Mouse (Mus musculus) liver, embryonic 15.5 days (tissue): ENCODE data around the gene Iqschfp. TPM values are rescaled to one million over a fixed set of nuclear protein-coding genes. Genes with fewer than 3 reads are reported as not detected.

Experiments used
- ATAC-seq: fragments of 200-750 bp; cut with Nextera tagmentation; 2 replicates; pipeline ENCODE4 v1.8.0; 2017; ENCODE audit warnings: moderate number of reproducible peaks, mild to moderate bottlenecking, moderate library complexity; ENCODE audit not compliant: insufficient read depth
- H3K27ac ChIP-seq: fragments of 300-500 bp; sonication (generic); replicated peaks from 2 replicates; pipeline ENCODE4 v1.5.1; 2015; ENCODE audit warnings: mild to moderate bottlenecking, inconsistent platforms
- H3K27me3 ChIP-seq: fragments of 300-500 bp; sonication (generic); 2 replicates; pipeline ENCODE4 v1.6.1; 2015; ENCODE audit warnings: mild to moderate bottlenecking, inconsistent platforms
- H3K36me3 ChIP-seq: fragments of 300-500 bp; sonication (generic); replicated peaks from 2 replicates; pipeline ENCODE4 v1.6.1; 2015; ENCODE audit warnings: moderate library complexity, mild to moderate bottlenecking, inconsistent platforms
- H3K4me1 ChIP-seq: fragments of 300-500 bp; sonication (generic); replicated peaks from 2 replicates; pipeline ENCODE4 v1.6.1; 2015; ENCODE audit warnings: inconsistent platforms
- H3K4me2 ChIP-seq: fragments of 300-500 bp; sonication (generic); 2 replicates; pipeline ENCODE4 v1.6.1; 2015; ENCODE audit warnings: moderate library complexity, mild to moderate bottlenecking, inconsistent platforms
- H3K4me3 ChIP-seq: fragments of 300-500 bp; sonication (generic); replicated peaks from 2 replicates; pipeline ENCODE4 v1.5.1; 2015; ENCODE audit warnings: mild to moderate bottlenecking, inconsistent platforms
- H3K9ac ChIP-seq: fragments of 300-500 bp; sonication (generic); 2 replicates; pipeline ENCODE4 v1.6.1; 2015; ENCODE audit warnings: moderate library complexity, mild to moderate bottlenecking, inconsistent platforms
- H3K9me3 ChIP-seq: fragments of 300-500 bp; sonication (generic); replicated peaks from 2 replicates; pipeline ENCODE4 v1.6.1; 2016; ENCODE audit warnings: inconsistent platforms
- WGBS: fragments of 180-500 bp; shearing (Covaris S2); methylation state at CpG from one replicate; pipeline ENCODE4 v1.1.7; 2015; ENCODE audit warnings: mixed read lengths; ENCODE audit not compliant: insufficient replicate concordance; 5-methylcytosine and 5-hydroxymethylcytosine counted together
- polyA plus RNA-seq: library from polyadenylated mRNA; unstranded; fragments of >200 nt; fragmentation: Nextera tagmentation; extraction: Ambion mirVana; gene quantifications from 2 replicates; pipeline ENCODE4 v1.2.1, GENCODE M21; 2015

Iqschfp gene
- polyA plus RNA-seq, 1 experiment from 2014 or later, result not detected

GRCm38 (mm10) chr3:68296752-68297151, 404.7 kb downstream of the Iqschfp start:
- Histone ChIP-seq H3K9me3 (no peaks in the 10 kb centered on the region), H3K4me3 (no peak overlapping the region), H3K36me3 (no peaks in the 10 kb centered on the region), H3K27me3 (no peaks in the 10 kb centered on the region), H3K27ac (no peak overlapping the region), H3K9ac (no peak overlapping the region), H3K4me1 (no peaks in the 10 kb centered on the region), H3K4me2 (no peak overlapping the region)
- WGBS, result 72% methylated on average over 7 of the region's 7 CpGs
- ATAC-seq, result no peak

- Histone ChIP-seq H3K9me3 (no peaks in the 10 kb centered on the region), H3K27ac (no peak overlapping the region), H3K36me3 (no peaks in the 10 kb centered on the region), H3K9ac (no peak overlapping the region), H3K4me3 (no peak overlapping the region), H3K4me2 (no peak overlapping the region), H3K4me1 (no peaks in the 10 kb centered on the region), H3K27me3 (no peaks in the 10 kb centered on the region)
- WGBS, result 9% methylated on average over 1 of the region's 1 CpGs
- no peak for ATAC-seq
Observed at GRCm38 (mm10) chr3:68305647-68306046, 413.6 kb downstream of the Iqschfp start.

- Histone ChIP-seq H3K27ac (no peak overlapping the region), H3K9ac (no peak overlapping the region), H3K36me3 (no peaks in the 10 kb centered on the region), H3K27me3 (no peaks in the 10 kb centered on the region), H3K9me3 (no peaks in the 10 kb centered on the region), H3K4me2 (no peak overlapping the region), H3K4me3 (no peak overlapping the region), H3K4me1 (no peaks in the 10 kb centered on the region)
- ATAC-seq, result no peak
- 42% methylated on average over 4 of the region's 4 CpGs for WGBS
Observed at GRCm38 (mm10) chr3:68306726-68307125, 414.7 kb downstream of the Iqschfp start.

- Histone ChIP-seq H3K36me3 (no peaks in the 10 kb centered on the region), H3K4me1 (no peaks in the 10 kb centered on the region), H3K27me3 (no peaks in the 10 kb centered on the region), H3K9me3 (no peaks in the 10 kb centered on the region), H3K27ac (no peak overlapping the region), H3K4me2 (no peak overlapping the region), H3K4me3 (no peak overlapping the region), H3K9ac (no peak overlapping the region)
- WGBS, result 62% methylated on average over 6 of the region's 6 CpGs
- no peak for ATAC-seq
Observed at GRCm38 (mm10) chr3:68325575-68325974, 433.5 kb downstream of the Iqschfp start.

GRCm38 (mm10) chr3:68332515-68332914, 440.5 kb downstream of the Iqschfp start:
- Histone ChIP-seq H3K4me2 (no peak overlapping the region), H3K36me3 (no peaks in the 10 kb centered on the region)
- ATAC-seq, result no peak

GRCm38 (mm10) chr3:68335501-68335900, 443.5 kb downstream of the Iqschfp start:
- WGBS, result 61% methylated on average over 4 of the region's 4 CpGs
- no peak for ATAC-seq

More at GRCm38 (mm10) chr3:68332515-68332914, 440.5 kb downstream of the Iqschfp start:
- Histone ChIP-seq H3K4me1 (no peaks in the 10 kb centered on the region), H3K4me3 (no peak overlapping the region), H3K27me3 (no peaks in the 10 kb centered on the region), H3K9me3 (no peaks in the 10 kb centered on the region), H3K27ac (no peak overlapping the region), H3K9ac (no peak overlapping the region)
- 42% methylated on average over 2 of the region's 2 CpGs for WGBS

GRCm38 (mm10) chr3:68350624-68351023, 458.6 kb downstream of the Iqschfp start:
- no peak overlapping the region for H3K4me2 ChIP-seq
- H3K9ac ChIP-seq, result no peak overlapping the region
- H3K27ac ChIP-seq, result no peak overlapping the region
- no peaks in the 10 kb centered on the region for H3K4me1 ChIP-seq
- no peak overlapping the region for H3K4me3 ChIP-seq
- no peaks in the 10 kb centered on the region for H3K27me3 ChIP-seq
- no peaks in the 10 kb centered on the region for H3K9me3 ChIP-seq
- 67% methylated on average over 6 of the region's 6 CpGs for WGBS
- no peak for ATAC-seq
- H3K36me3 ChIP-seq, result no peaks in the 10 kb centered on the region

More at GRCm38 (mm10) chr3:68335501-68335900, 443.5 kb downstream of the Iqschfp start:
- Histone ChIP-seq H3K27ac (no peak overlapping the region), H3K9me3 (no peaks in the 10 kb centered on the region), H3K4me3 (no peak overlapping the region), H3K4me2 (no peak overlapping the region), H3K27me3 (no peaks in the 10 kb centered on the region), H3K36me3 (no peaks in the 10 kb centered on the region), H3K9ac (no peak overlapping the region), H3K4me1 (no peaks in the 10 kb centered on the region)

- Histone ChIP-seq H3K9ac (no peak overlapping the region), H3K27me3 (no peaks in the 10 kb centered on the region), H3K36me3 (no peaks in the 10 kb centered on the region), H3K4me2 (no peak overlapping the region), H3K9me3 (no peaks in the 10 kb centered on the region), H3K27ac (no peak overlapping the region), H3K4me1 (no peaks in the 10 kb centered on the region), H3K4me3 (no peak overlapping the region)
- no peak for ATAC-seq
- WGBS, result 41% methylated on average over 3 of the region's 3 CpGs
Observed at GRCm38 (mm10) chr3:68351461-68351860, 459.4 kb downstream of the Iqschfp start.

GRCm38 (mm10) chr3:68352961-68353360, 460.9 kb downstream of the Iqschfp start:
- Histone ChIP-seq H3K27ac (no peak overlapping the region), H3K4me2 (no peak overlapping the region), H3K27me3 (no peaks in the 10 kb centered on the region), H3K4me1 (no peaks in the 10 kb centered on the region), H3K4me3 (no peak overlapping the region), H3K9me3 (no peaks in the 10 kb centered on the region), H3K36me3 (no peaks in the 10 kb centered on the region), H3K9ac (no peak overlapping the region)
- ATAC-seq, result no peak
- 66% methylated on average over 7 of the region's 7 CpGs for WGBS

- no peak for ATAC-seq
- H3K9ac ChIP-seq, result no peak overlapping the region
Observed at GRCm38 (mm10) chr3:68353492-68353891, 461.5 kb downstream of the Iqschfp start.

GRCm38 (mm10) chr3:68356516-68356915, 464.5 kb downstream of the Iqschfp start:
- Histone ChIP-seq H3K4me2 (no peak overlapping the region), H3K9me3 (no peaks in the 10 kb centered on the region), H3K27ac (no peak overlapping the region), H3K4me3 (no peak overlapping the region), H3K27me3 (no peaks in the 10 kb centered on the region), H3K4me1 (no peaks in the 10 kb centered on the region), H3K9ac (no peak overlapping the region), H3K36me3 (no peaks in the 10 kb centered on the region)
- ATAC-seq, result no peak
- 54% methylated on average over 2 of the region's 2 CpGs for WGBS

More at GRCm38 (mm10) chr3:68353492-68353891, 461.5 kb downstream of the Iqschfp start:
- Histone ChIP-seq H3K27me3 (no peaks in the 10 kb centered on the region), H3K4me3 (no peak overlapping the region), H3K4me2 (no peak overlapping the region), H3K36me3 (no peaks in the 10 kb centered on the region), H3K4me1 (no peaks in the 10 kb centered on the region), H3K27ac (no peak overlapping the region), H3K9me3 (no peaks in the 10 kb centered on the region)
- WGBS, result 70% methylated on average over 3 of the region's 3 CpGs

- Histone ChIP-seq H3K4me3 (no peak overlapping the region), H3K36me3 (no peaks in the 10 kb centered on the region), H3K9ac (no peak overlapping the region), H3K27ac (no peak overlapping the region), H3K4me2 (no peak overlapping the region), H3K9me3 (no peaks in the 10 kb centered on the region), H3K27me3 (no peaks in the 10 kb centered on the region), H3K4me1 (no peaks in the 10 kb centered on the region)
- no peak for ATAC-seq
Observed at GRCm38 (mm10) chr3:68368029-68368428, 476.0 kb downstream of the Iqschfp start.
